Mouse (Mus musculus): Measurements from ENCODE around the gene Runx1. TPM values are rescaled to one million over a fixed set of nuclear protein-coding genes. Genes with fewer than 3 reads are reported as not detected.

Gene Runx1
- polyA plus RNA-seq, 1 experiment from 2014 or later: 9.1 TPM

- no peak overlapping the region for H3K4me2 ChIP-seq (replicated peaks; ENCODE audit: low read depth, low read length)
- no peaks in the 10 kb centered on the region for H3K4me1 ChIP-seq (ENCODE audit: insufficient read depth, low read depth, low read length)
- H3K4me3 ChIP-seq (ENCODE audit: low read depth, low read length): no peak overlapping the region
- 61% methylated on average over 6 of the region's 6 CpGs for WGBS
- H3K27ac ChIP-seq (ENCODE audit: low read length): no peak overlapping the region
- no peaks in the 10 kb centered on the region for H3K9me3 ChIP-seq (ENCODE audit: low read length)
- TF ChIP-seq EP300 (IDR thresholded peaks at IDR 0.05) (no peak), CTCF (IDR thresholded peaks at IDR 0.05) (no peak)
- H3K27me3 ChIP-seq (replicated peaks; ENCODE audit: insufficient read depth, low read length): no peaks in the 10 kb centered on the region
- ATAC-seq: peak; percentile 15; the same call in 1 of the 2 replicates
- H3K9ac ChIP-seq (replicated peaks; ENCODE audit: low read depth): no peak overlapping the region
- peak; percentile 51 for DNase-seq (ENCODE audit: low spot score)
- no peaks in the 10 kb centered on the region for H3K36me3 ChIP-seq (ENCODE audit: insufficient read depth, low read length)
Measured at GRCm38 (mm10) chr16:92790601-92791000, 35.3 kb downstream of the Runx1 start.

GRCm38 (mm10) chr16:92789840-92790239 lies 36.1 kb downstream of the Runx1 start:
- ATAC-seq (no peak), DNase-seq (ENCODE audit: low spot score) (no peak)
- Histone ChIP-seq H3K4me1 (ENCODE audit: insufficient read depth, low read depth, low read length) (no peaks in the 10 kb centered on the region), H3K9me3 (ENCODE audit: low read length) (no peaks in the 10 kb centered on the region), H3K27me3 (replicated peaks; ENCODE audit: insufficient read depth, low read length) (no peaks in the 10 kb centered on the region), H3K36me3 (ENCODE audit: insufficient read depth, low read length) (no peaks in the 10 kb centered on the region), H3K27ac (ENCODE audit: low read length) (no peak overlapping the region), H3K4me3 (ENCODE audit: low read depth, low read length) (no peak overlapping the region), H3K9ac (replicated peaks; ENCODE audit: low read depth) (no peak overlapping the region), H3K4me2 (replicated peaks; ENCODE audit: low read depth, low read length) (no peak overlapping the region)
- WGBS: 71% methylated on average over 4 of the region's 4 CpGs
- TF ChIP-seq CTCF (IDR thresholded peaks at IDR 0.05): no peak
- TF ChIP-seq EP300 (IDR thresholded peaks at IDR 0.05): no peak

- DNase-seq (ENCODE audit: low spot score) (peak; percentile 59), ATAC-seq (peak; percentile 74)
- Histone ChIP-seq H3K4me1 (ENCODE audit: insufficient read depth, low read depth, low read length) (peaks cover 5% of the 10 kb centered on the region; the same call in 1 of the 2 replicates), H3K27ac (ENCODE audit: low read length) (no peak overlapping the region), H3K36me3 (ENCODE audit: insufficient read depth, low read length) (no peaks in the 10 kb centered on the region), H3K4me3 (ENCODE audit: low read depth, low read length) (no peak overlapping the region), H3K27me3 (replicated peaks; ENCODE audit: insufficient read depth, low read length) (no peaks in the 10 kb centered on the region), H3K9me3 (ENCODE audit: low read length) (no peaks in the 10 kb centered on the region), H3K4me2 (replicated peaks; ENCODE audit: low read depth, low read length) (no peak overlapping the region), H3K9ac (replicated peaks; ENCODE audit: low read depth) (no peak overlapping the region)
- TF ChIP-seq EP300 (IDR thresholded peaks at IDR 0.05): no peak
- TF ChIP-seq CTCF (IDR thresholded peaks at IDR 0.05): no peak
- 58% methylated on average over 11 of the region's 11 CpGs for WGBS
Measured at GRCm38 (mm10) chr16:92788446-92788845, 37.5 kb downstream of the Runx1 start.

GRCm38 (mm10) chr16:92786883-92787321 lies 39.0 kb downstream of the Runx1 start:
- Histone ChIP-seq H3K27ac (ENCODE audit: low read length) (no peak overlapping the region), H3K9ac (replicated peaks; ENCODE audit: low read depth) (no peak overlapping the region), H3K4me2 (replicated peaks; ENCODE audit: low read depth, low read length) (no peak overlapping the region), H3K4me3 (ENCODE audit: low read depth, low read length) (no peak overlapping the region), H3K4me1 (ENCODE audit: insufficient read depth, low read depth, low read length) (peaks cover 5% of the 10 kb centered on the region; the same call in 1 of the 2 replicates), H3K9me3 (ENCODE audit: low read length) (no peaks in the 10 kb centered on the region), H3K36me3 (ENCODE audit: insufficient read depth, low read length) (no peaks in the 10 kb centered on the region), H3K27me3 (replicated peaks; ENCODE audit: insufficient read depth, low read length) (no peaks in the 10 kb centered on the region)
- WGBS: 49% methylated on average over 5 of the region's 5 CpGs
- DNase-seq (ENCODE audit: low spot score) (peak; percentile 19), ATAC-seq (no peak)
- TF ChIP-seq EP300 (IDR thresholded peaks at IDR 0.05) (no peak), CTCF (IDR thresholded peaks at IDR 0.05) (no peak)

- H3K36me3 ChIP-seq (ENCODE audit: insufficient read depth, low read length): no peaks in the 10 kb centered on the region
- H3K27ac ChIP-seq (ENCODE audit: low read length): no peak overlapping the region
- DNase-seq (ENCODE audit: low spot score) (peak; percentile 57), ATAC-seq (peak; percentile 34)
- no peak overlapping the region for H3K9ac ChIP-seq (replicated peaks; ENCODE audit: low read depth)
- no peak overlapping the region for H3K4me3 ChIP-seq (ENCODE audit: low read depth, low read length)
- no peaks in the 10 kb centered on the region for H3K27me3 ChIP-seq (replicated peaks; ENCODE audit: insufficient read depth, low read length)
- TF ChIP-seq CTCF (IDR thresholded peaks at IDR 0.05) (no peak), EP300 (IDR thresholded peaks at IDR 0.05) (no peak)
- H3K4me2 ChIP-seq (replicated peaks; ENCODE audit: low read depth, low read length): no peak overlapping the region
- peaks cover 5% of the 10 kb centered on the region; the same call in 1 of the 2 replicates for H3K4me1 ChIP-seq (ENCODE audit: insufficient read depth, low read depth, low read length)
- WGBS: 46% methylated on average over 6 of the region's 6 CpGs
- H3K9me3 ChIP-seq (ENCODE audit: low read length): no peaks in the 10 kb centered on the region
Measured at GRCm38 (mm10) chr16:92786276-92786882, 39.6 kb downstream of the Runx1 start.

GRCm38 (mm10) chr16:92783651-92784131 lies 42.3 kb downstream of the Runx1 start:
- no peaks in the 10 kb centered on the region for H3K36me3 ChIP-seq (ENCODE audit: insufficient read depth, low read length)

More at GRCm38 (mm10) chr16:92783651-92784131, 42.3 kb downstream of the Runx1 start:
- Histone ChIP-seq H3K27ac (ENCODE audit: low read length) (no peak overlapping the region), H3K4me2 (replicated peaks; ENCODE audit: low read depth, low read length) (no peak overlapping the region), H3K4me1 (ENCODE audit: insufficient read depth, low read depth, low read length) (peaks cover 5% of the 10 kb centered on the region; the same call in 1 of the 2 replicates), H3K27me3 (replicated peaks; ENCODE audit: insufficient read depth, low read length) (no peaks in the 10 kb centered on the region), H3K9me3 (ENCODE audit: low read length) (no peaks in the 10 kb centered on the region), H3K4me3 (ENCODE audit: low read depth, low read length) (no peak overlapping the region), H3K9ac (replicated peaks; ENCODE audit: low read depth) (no peak overlapping the region)
- TF ChIP-seq CTCF (IDR thresholded peaks at IDR 0.05) (no peak), EP300 (IDR thresholded peaks at IDR 0.05) (peak; percentile 44; the same call in 1 of the 2 replicates)
- ATAC-seq: peak; percentile 21; the same call in 1 of the 2 replicates
- DNase-seq (ENCODE audit: low spot score): peak; percentile 45
- WGBS: 12% methylated on average over 7 of the region's 7 CpGs
